In genomic region chr5:124425412-124426259, GRCm38 (mm10) we compare ENCODE assay signal across 8 mouse cellular contexts. TPM values are rescaled to one million over a fixed set of nuclear protein-coding genes. Genes with fewer than 3 reads are reported as not detected.
DNase-seq lines count a peak whose midpoint lies in the region; ATAC-seq and TF ChIP-seq lines count a peak whose summit lies in the region.

TSS of gene Sbno1 (minus strand) at chr5:124426001.

- H3K27me3 ChIP-seq in forebrain, embryonic 15.5 days: no peaks in the 10 kb centered on the region
- no peaks in the 10 kb centered on the region for H3K27me3 ChIP-seq in lung, embryonic 14.5 days (ENCODE audit: insufficient read depth, low read length)
- no peaks in the 10 kb centered on the region for H3K27me3 ChIP-seq in thymus, adult 2 months (ENCODE audit: control insufficient read depth, insufficient read depth, low read length)

- H3K9me3 ChIP-seq in forebrain, embryonic 15.5 days: no peaks in the 10 kb centered on the region
- no peaks in the 10 kb centered on the region for H3K9me3 ChIP-seq in lung, embryonic 14.5 days (ENCODE audit: low read depth, low read length)

- H3K27ac ChIP-seq in forebrain, embryonic 15.5 days (replicated peaks): peak within 1 kb of the TSS; percentile 95
- peak within 1 kb of the TSS; percentile 99 for H3K27ac ChIP-seq in layer of hippocampus, adult 2 months
- peak within 1 kb of the TSS; percentile 84 for H3K27ac ChIP-seq in lung, embryonic 14.5 days (ENCODE audit: low read depth)
- peak within 1 kb of the TSS; percentile 93 for H3K27ac ChIP-seq in olfactory bulb, adult 2 months (ENCODE audit: insufficient read depth, low read depth, low read length)
- peak within 1 kb of the TSS; percentile 37; the same call in 1 of the 2 replicates for H3K27ac ChIP-seq in thymus, adult 2 months (ENCODE audit: control insufficient read depth, insufficient read depth, low read length)

- peak; percentile 52 for TF ChIP-seq CTCF in layer of hippocampus, adult 2 months (conservative IDR thresholded peaks at IDR 0.05)
- peak; percentile 4; the same call in 1 of the 2 replicates for TF ChIP-seq CTCF in lung, embryonic 14.5 days (IDR thresholded peaks at IDR 0.05; ENCODE audit: low read depth)
- no peak for TF ChIP-seq CTCF in olfactory bulb, adult 2 months (IDR thresholded peaks at IDR 0.05; ENCODE audit: insufficient read depth, low read depth, low read length)
- TF ChIP-seq CTCF in thymus, adult 2 months (IDR thresholded peaks at IDR 0.05; ENCODE audit: borderline replicate concordance, control insufficient read depth, extremely low read depth, insufficient read depth, low read length, poor library complexity): no peak

- ATAC-seq in forebrain, embryonic 15.5 days (replicated peaks): peak; percentile 92
- peak; percentile 92 for ATAC-seq in lung, embryonic 14.5 days (ENCODE audit: insufficient read depth)

- peak; percentile 98 for DNase-seq in ES-CJ7 (ENCODE audit: low read depth, low spot score)
- peak; percentile 94 for DNase-seq in cerebellum, adult 11 months
- peak; percentile 88 for DNase-seq in heart, postnatal 25 days (ENCODE audit: low spot score)
- peak; percentile 87 to 94 for DNase-seq in layer of hippocampus, adult 2 months (ENCODE audit: low spot score in 2 of 2)
- peak; percentile 96 for DNase-seq in lung, embryonic 14.5 days
- peak; percentile 90 for DNase-seq in thymus, adult 2 months

- peak within 1 kb of the TSS; percentile 85 for H3K4me3 ChIP-seq in forebrain, embryonic 15.5 days
- peak within 1 kb of the TSS; percentile 98 for H3K4me3 ChIP-seq in layer of hippocampus, adult 2 months
- H3K4me3 ChIP-seq in lung, embryonic 14.5 days (ENCODE audit: low read depth, low read length): peak within 1 kb of the TSS; percentile 99
- H3K4me3 ChIP-seq in olfactory bulb, adult 2 months (ENCODE audit: insufficient read depth, low read depth, low read length): peak within 1 kb of the TSS; percentile 99
- peak within 1 kb of the TSS; percentile 76 for H3K4me3 ChIP-seq in thymus, adult 2 months (ENCODE audit: control insufficient read depth, insufficient read depth, low read length)

- peaks cover 25% of the 10 kb centered on the region for H3K4me1 ChIP-seq in forebrain, embryonic 15.5 days
- no peaks in the 10 kb centered on the region for H3K4me1 ChIP-seq in lung, embryonic 14.5 days (ENCODE audit: insufficient read depth)
- no peaks in the 10 kb centered on the region for H3K4me1 ChIP-seq in olfactory bulb, adult 2 months (ENCODE audit: control insufficient read depth, insufficient read depth, low read length)
- no peaks in the 10 kb centered on the region for H3K4me1 ChIP-seq in thymus, adult 2 months (replicated peaks; ENCODE audit: control insufficient read depth, insufficient read depth, low read length)

- H3K36me3 ChIP-seq in forebrain, embryonic 15.5 days: no peaks in the 10 kb centered on the region
- peaks cover 6% of the 10 kb centered on the region; the same call in 1 of the 2 replicates for H3K36me3 ChIP-seq in lung, embryonic 14.5 days (ENCODE audit: insufficient read depth)
- no peaks in the 10 kb centered on the region for H3K36me3 ChIP-seq in thymus, adult 2 months (ENCODE audit: control insufficient read depth, insufficient read depth, low read length)

- intact Hi-C loops in heart, postnatal 25 days (cut with DNase I): loop anchor here (10.0 kb wide), 1 partner anchor 439 kb away; the partner anchor contains the start of genes Ccdc92 and Zfp664

- WGBS in forebrain, embryonic 15.5 days: under 1% methylated on average over 51 of the region's 81 CpGs
- WGBS in lung, embryonic 14.5 days: under 1% methylated on average over 60 of the region's 81 CpGs
- under 1% methylated on average over 60 of the region's 81 CpGs for WGBS in olfactory bulb, adult 2 months
- under 1% methylated on average over 52 of the region's 81 CpGs for WGBS in thymus, adult 2 months

- H3K4me2 ChIP-seq in forebrain, embryonic 15.5 days (replicated peaks): peak within 1 kb of the TSS; percentile 72
- peak within 1 kb of the TSS; percentile 90 for H3K4me2 ChIP-seq in lung, embryonic 14.5 days

- peak within 1 kb of the TSS; percentile 80 for H3K9ac ChIP-seq in forebrain, embryonic 15.5 days (replicated peaks)
- H3K9ac ChIP-seq in lung, embryonic 14.5 days: peak within 1 kb of the TSS; percentile 87

- TF ChIP-seq POLR2A in olfactory bulb, adult 2 months (IDR thresholded peaks at IDR 0.05; ENCODE audit: insufficient read depth, low read depth, low read length): peak; percentile 63
- TF ChIP-seq POLR2A in thymus, adult 2 months (IDR thresholded peaks at IDR 0.05; ENCODE audit: control insufficient read depth, extremely low read depth, insufficient read depth, low read length, poor library complexity): peak; percentile 63

RNA-seq across cellular contexts. Expression of gene Sbno1, which starts in this region (rescaled TPM):
- 101 and 111 TPM in 2 replicates for polyA plus RNA-seq in forebrain, embryonic 15.5 days (2015; fragmentation: Nextera tagmentation; extraction: Ambion mirVana)
- 10 to 100 TPM; 63.9 to 68.9 TPM for total RNA-seq in heart, postnatal 25 days (2021)
- 100 to 1,000 TPM; 157 to 166 TPM for total RNA-seq in layer of hippocampus, adult 2 months (2021)
- polyA plus RNA-seq in lung, embryonic 14.5 days (2014; fragmentation: Nextera tagmentation; extraction: Ambion mirVana): 85.6 and 88.6 TPM in 2 replicates
- polyA plus RNA-seq in olfactory bulb, adult 2 months (2012; ENCODE audit: insufficient read depth, insufficient read length, low replicate concordance, missing spikeins): 263 and 488 TPM in 2 replicates
- polyA plus RNA-seq in thymus, adult 2 months (2012; rRNA removed): 36.3 and 40.8 TPM in 2 replicates

Comparison
In these comparisons a context has a peak if more than half of its experiments do, and no peak if none do; other contexts are left out.
1. Peak in every context shown above with its lines: DNase-seq, ATAC-seq, H3K4me3 ChIP-seq and H3K27ac ChIP-seq.
2. H3K27ac ChIP-seq: peak in every context shown above with its lines; median percentile 99 in layer of hippocampus, adult 2 months; 95 in forebrain, embryonic 15.5 days; 93 in olfactory bulb, adult 2 months; 84 in lung, embryonic 14.5 days; 37 in thymus, adult 2 months.
3. CTCF ChIP-seq: peak in layer of hippocampus, adult 2 months (single experiment) and lung, embryonic 14.5 days (single experiment); none in olfactory bulb, adult 2 months (single experiment) and thymus, adult 2 months (single experiment).